Mouse (Mus musculus) embryonic facial prominence, embryonic 13.5 days (tissue): ENCODE results near the gene Prkab1. TPM values are rescaled to one million over a fixed set of nuclear protein-coding genes. Genes with fewer than 3 reads are reported as not detected.

Experiments
- ATAC-seq: fragments of 200-750 bp; cut with Nextera tagmentation; 2 replicates; pipeline ENCODE4 v1.8.0; 2017; ENCODE audit warnings: low read depth; ENCODE audit not compliant: insufficient number of reproducible peaks, insufficient read depth, low FRiP score, low TSS enrichment
- H3K27ac ChIP-seq: fragments of 300-500 bp; sonication (generic); 2 replicates; pipeline ENCODE4 v1.5.1; 2015; ENCODE audit warnings: moderate library complexity, mild to moderate bottlenecking, inconsistent platforms
- H3K27me3 ChIP-seq: fragments of 300-500 bp; sonication (generic); 2 replicates; pipeline ENCODE4 v1.6.1; 2015; ENCODE audit warnings: mild to moderate bottlenecking, inconsistent platforms
- H3K36me3 ChIP-seq: fragments of 300-500 bp; sonication (generic); 2 replicates; pipeline ENCODE4 v1.6.1; 2015; ENCODE audit warnings: mild to moderate bottlenecking, inconsistent platforms
- H3K4me1 ChIP-seq: fragments of 300-500 bp; sonication (generic); 2 replicates; pipeline ENCODE4 v1.6.1; 2015; ENCODE audit warnings: inconsistent platforms
- H3K4me2 ChIP-seq: fragments of 300-500 bp; sonication (generic); 2 replicates; pipeline ENCODE4 v1.6.1; 2015; ENCODE audit warnings: moderate library complexity, mild to moderate bottlenecking, inconsistent platforms
- H3K4me3 ChIP-seq: fragments of 300-500 bp; sonication (generic); 2 replicates; pipeline ENCODE4 v1.5.1; 2015; ENCODE audit warnings: mild to moderate bottlenecking, inconsistent platforms
- H3K9ac ChIP-seq: fragments of 300-500 bp; sonication (generic); 2 replicates; pipeline ENCODE4 v1.6.1; 2015; ENCODE audit warnings: mild to moderate bottlenecking, inconsistent platforms
- H3K9me3 ChIP-seq: fragments of 300-500 bp; sonication (generic); 2 replicates; pipeline ENCODE4 v1.6.1; 2016; ENCODE audit warnings: inconsistent platforms
- WGBS: fragments of 180-500 bp; shearing (Covaris S2); methylation state at CpG from one replicate; pipeline ENCODE4 v1.1.7; 2015; ENCODE audit warnings: mixed read lengths; 5-methylcytosine and 5-hydroxymethylcytosine counted together
- polyA plus RNA-seq: library from polyadenylated mRNA; unstranded; fragments of >200 nt; fragmentation: Nextera tagmentation; extraction: Ambion mirVana; gene quantifications from 2 replicates; pipeline ENCODE4 v1.2.1, GENCODE M21; 2015

The Prkab1 gene
- 67.1 and 73.7 TPM in 2 replicates for polyA plus RNA-seq

- Histone ChIP-seq H3K27ac (peak within 1 kb of the TSS; percentile 86), H3K4me1 (peaks cover 20% of the 10 kb centered on the region), H3K4me2 (peak within 1 kb of the TSS; percentile 66), H3K4me3 (peak within 1 kb of the TSS; percentile 86), H3K9ac (peak within 1 kb of the TSS; percentile 92), H3K27me3 (no peaks in the 10 kb centered on the region), H3K9me3 (no peaks in the 10 kb centered on the region), H3K36me3 (peaks cover 30% of the 10 kb centered on the region)
- WGBS, result under 1% methylated on average over 45 of the region's 46 CpGs
- peak; percentile 95 for ATAC-seq
Measured at GRCm38 (mm10) chr5:116024327-116024739, at the start of gene Prkab1. TSS of gene Prkab1 (minus strand) at chr5:116024508.

GRCm38 (mm10) chr5:116069618-116070017 lies 45.3 kb upstream of the Prkab1 start:
- H3K9ac ChIP-seq, result no peak overlapping the region
- H3K4me3 ChIP-seq, result no peak overlapping the region
- H3K4me2 ChIP-seq, result no peak overlapping the region
- 91% methylated on average over 4 of the region's 4 CpGs for WGBS
- no peaks in the 10 kb centered on the region for H3K36me3 ChIP-seq
- H3K4me1 ChIP-seq, result no peaks in the 10 kb centered on the region
- H3K9me3 ChIP-seq, result no peaks in the 10 kb centered on the region
- ATAC-seq, result no peak
- H3K27me3 ChIP-seq, result no peaks in the 10 kb centered on the region
- H3K27ac ChIP-seq, result no peak overlapping the region

- no peaks in the 10 kb centered on the region for H3K9me3 ChIP-seq
- H3K4me1 ChIP-seq, result no peaks in the 10 kb centered on the region
- H3K4me2 ChIP-seq, result no peak overlapping the region
- WGBS, result 45% methylated on average over 6 of the region's 6 CpGs
- no peak overlapping the region for H3K27ac ChIP-seq
- no peaks in the 10 kb centered on the region for H3K27me3 ChIP-seq
- H3K36me3 ChIP-seq, result no peaks in the 10 kb centered on the region
- H3K4me3 ChIP-seq, result no peak overlapping the region
- ATAC-seq, result no peak
- H3K9ac ChIP-seq, result no peak overlapping the region
Measured at GRCm38 (mm10) chr5:116052826-116053225, 28.5 kb upstream of the Prkab1 start.

- no peak for ATAC-seq
- no peak overlapping the region for H3K4me3 ChIP-seq
- H3K9ac ChIP-seq, result no peak overlapping the region
- no peak overlapping the region for H3K27ac ChIP-seq
- no peaks in the 10 kb centered on the region for H3K36me3 ChIP-seq
- H3K4me2 ChIP-seq, result no peak overlapping the region
- 90% methylated on average over 5 of the region's 5 CpGs for WGBS
- H3K27me3 ChIP-seq, result no peaks in the 10 kb centered on the region
- H3K9me3 ChIP-seq, result no peaks in the 10 kb centered on the region
- H3K4me1 ChIP-seq, result no peaks in the 10 kb centered on the region
Measured at GRCm38 (mm10) chr5:116052171-116052570, 27.9 kb upstream of the Prkab1 start.

GRCm38 (mm10) chr5:116049821-116050220 lies 25.5 kb upstream of the Prkab1 start:
- Histone ChIP-seq H3K27me3 (no peaks in the 10 kb centered on the region), H3K4me3 (no peak overlapping the region), H3K9ac (no peak overlapping the region), H3K9me3 (no peaks in the 10 kb centered on the region), H3K4me1 (no peaks in the 10 kb centered on the region), H3K27ac (no peak overlapping the region), H3K4me2 (no peak overlapping the region), H3K36me3 (no peaks in the 10 kb centered on the region)
- WGBS, result 75% methylated on average over 4 of the region's 4 CpGs
- no peak for ATAC-seq

GRCm38 (mm10) chr5:116048321-116048720 lies 24.0 kb upstream of the Prkab1 start:
- ATAC-seq, result no peak
- Histone ChIP-seq H3K9ac (no peak overlapping the region), H3K36me3 (no peaks in the 10 kb centered on the region), H3K4me3 (no peak overlapping the region), H3K27ac (no peak overlapping the region), H3K9me3 (no peaks in the 10 kb centered on the region), H3K4me2 (no peak overlapping the region), H3K4me1 (no peaks in the 10 kb centered on the region), H3K27me3 (no peaks in the 10 kb centered on the region)
- WGBS, result 90% methylated on average over 3 of the region's 3 CpGs

GRCm38 (mm10) chr5:116046246-116046645 lies 21.9 kb upstream of the Prkab1 start:
- Histone ChIP-seq H3K27ac (no peak overlapping the region), H3K4me1 (no peaks in the 10 kb centered on the region), H3K4me3 (no peak overlapping the region), H3K4me2 (no peak overlapping the region), H3K36me3 (no peaks in the 10 kb centered on the region), H3K27me3 (no peaks in the 10 kb centered on the region), H3K9ac (no peak overlapping the region), H3K9me3 (no peaks in the 10 kb centered on the region)
- no peak for ATAC-seq
- 72% methylated on average over 4 of the region's 4 CpGs for WGBS

- ATAC-seq, result no peak
- no peak overlapping the region for H3K27ac ChIP-seq
- H3K9me3 ChIP-seq, result no peaks in the 10 kb centered on the region
- no peak overlapping the region for H3K9ac ChIP-seq
- H3K4me3 ChIP-seq, result no peak overlapping the region
- H3K27me3 ChIP-seq, result peaks cover 2% of the 10 kb centered on the region; the same call in 1 of the 2 replicates
- WGBS, result 84% methylated on average over 8 of the region's 8 CpGs
- no peak overlapping the region for H3K4me2 ChIP-seq
- no peaks in the 10 kb centered on the region for H3K36me3 ChIP-seq
- H3K4me1 ChIP-seq, result no peaks in the 10 kb centered on the region
Measured at GRCm38 (mm10) chr5:116045581-116045980, 21.3 kb upstream of the Prkab1 start.

- no peaks in the 10 kb centered on the region for H3K4me1 ChIP-seq
- WGBS, result 71% methylated on average over 7 of the region's 7 CpGs
- no peak overlapping the region for H3K4me2 ChIP-seq
- no peak overlapping the region for H3K4me3 ChIP-seq
- no peaks in the 10 kb centered on the region for H3K9me3 ChIP-seq
- H3K36me3 ChIP-seq, result no peaks in the 10 kb centered on the region
- H3K27ac ChIP-seq, result no peak overlapping the region
- ATAC-seq, result no peak
- peaks cover 4% of the 10 kb centered on the region; the same call in 1 of the 2 replicates for H3K27me3 ChIP-seq
- H3K9ac ChIP-seq, result no peak overlapping the region
Measured at GRCm38 (mm10) chr5:116042241-116042640, 17.9 kb upstream of the Prkab1 start.

GRCm38 (mm10) chr5:116039706-116040105 lies 15.4 kb upstream of the Prkab1 start:
- peak overlapping the region; percentile 5; the same call in 1 of the 2 replicates for H3K4me3 ChIP-seq
- 24% methylated on average over 11 of the region's 11 CpGs for WGBS
- no peaks in the 10 kb centered on the region for H3K36me3 ChIP-seq
- no peak overlapping the region for H3K27ac ChIP-seq
- H3K4me1 ChIP-seq, result peaks cover 6% of the 10 kb centered on the region; the same call in 1 of the 2 replicates
- H3K9me3 ChIP-seq, result no peaks in the 10 kb centered on the region
- peaks cover 7% of the 10 kb centered on the region; the same call in 1 of the 2 replicates for H3K27me3 ChIP-seq
- H3K9ac ChIP-seq, result no peak overlapping the region
- ATAC-seq, result no peak
- H3K4me2 ChIP-seq, result peak overlapping the region; percentile 45

- no peak overlapping the region for H3K9ac ChIP-seq
- H3K4me1 ChIP-seq, result peaks cover 6% of the 10 kb centered on the region; the same call in 1 of the 2 replicates
- H3K4me3 ChIP-seq, result no peak overlapping the region
- peaks cover 7% of the 10 kb centered on the region; the same call in 1 of the 2 replicates for H3K27me3 ChIP-seq
- no peaks in the 10 kb centered on the region for H3K36me3 ChIP-seq
- no peak overlapping the region for H3K27ac ChIP-seq
- no peaks in the 10 kb centered on the region for H3K9me3 ChIP-seq
- no peak overlapping the region for H3K4me2 ChIP-seq
- no peak for ATAC-seq
- 61% methylated on average over 12 of the region's 12 CpGs for WGBS
Measured at GRCm38 (mm10) chr5:116037731-116038130, 13.4 kb upstream of the Prkab1 start.

GRCm38 (mm10) chr5:116036465-116036864 lies 12.2 kb upstream of the Prkab1 start:
- Histone ChIP-seq H3K4me1 (peaks cover 6% of the 10 kb centered on the region; the same call in 1 of the 2 replicates), H3K9ac (no peak overlapping the region), H3K27ac (no peak overlapping the region), H3K4me3 (no peak overlapping the region), H3K27me3 (peaks cover 7% of the 10 kb centered on the region; the same call in 1 of the 2 replicates), H3K9me3 (no peaks in the 10 kb centered on the region), H3K4me2 (no peak overlapping the region), H3K36me3 (no peaks in the 10 kb centered on the region)
- no peak for ATAC-seq
- WGBS, result 52% methylated on average over 16 of the region's 16 CpGs
